Mouse (Mus musculus): ENCODE measurements around the gene Plxdc1.
A peak's percentile ranks its signal among the peaks of the same experiment; 100 is the strongest.

GRCm38 (mm10) chr11:97972434-97972833, 13.8 kb downstream of the Plxdc1 start:
- TF ChIP-seq POLR2A (IDR thresholded peaks at IDR 0.05; ENCODE audit: borderline replicate concordance, control insufficient read depth, low read depth, low read length) (no peak), CTCF (IDR thresholded peaks at IDR 0.05; ENCODE audit: control insufficient read depth, insufficient read depth, low read length) (0 out of 2 replicates have a peak, but pooled peaks have one; percentile 9)
